Mouse (Mus musculus) ES-E14 (cell line): ENCODE measurements around the gene Tmprss6. TPM values are rescaled to one million over a fixed set of nuclear protein-coding genes. Genes with fewer than 3 reads are reported as not detected.

Experiments
- DNase-seq: peaks from one replicate; pipeline ENCODE4 v3.0.0-alpha.2; 2013; ENCODE audit warnings: low read depth, low spot score
- H3K27ac ChIP-seq: 2 replicates; pipeline ENCODE4 v1.5.1; 2012; ENCODE audit warnings: low read depth, mild to moderate bottlenecking, low read length, moderate library complexity, mixed read lengths; ENCODE audit not compliant: poor library complexity, insufficient read depth, severe bottlenecking
- H3K36me3 ChIP-seq: 2 replicates; pipeline ENCODE4 v1.6.1; 2012; ENCODE audit warnings: mild to moderate bottlenecking, low read length, moderate library complexity, mixed read lengths; ENCODE audit not compliant: control insufficient read depth, poor library complexity, insufficient read depth, severe bottlenecking
- H3K4me1 ChIP-seq, 2 experiments: fragments of 150-350 bp in 1 of 2; sonication (generic) in 1 of 2; 2 replicates each; pipeline ENCODE4 v1.6.1; 2012; ENCODE audit warnings: low read length in 2 of 2, mild to moderate bottlenecking in 1 of 2, mixed read lengths in 1 of 2; ENCODE audit not compliant: control insufficient read depth in 2 of 2, insufficient read depth in 2 of 2, poor library complexity in 1 of 2
- H3K4me3 ChIP-seq, 2 experiments: fragments of 150-350 bp in 1 of 2; sonication (generic) in 1 of 2; 2 replicates each; pipeline ENCODE4 v1.5.1; 2012; ENCODE audit warnings: low read length in 2 of 2, low read depth in 1 of 2, mild to moderate bottlenecking in 1 of 2, mixed read lengths in 1 of 2; ENCODE audit not compliant: insufficient read depth in 1 of 2, poor library complexity in 1 of 2, severe bottlenecking in 1 of 2
- H3K9ac ChIP-seq: 2 replicates; pipeline ENCODE4 v1.6.1; 2012; ENCODE audit warnings: low read depth, mild to moderate bottlenecking, low read length, mixed read lengths; ENCODE audit not compliant: poor library complexity, insufficient read depth, severe bottlenecking
- H3K9me3 ChIP-seq: fragments of 150-350 bp; sonication (generic); 2 replicates; pipeline ENCODE4 v1.6.1; 2012; ENCODE audit warnings: low read depth, mild to moderate bottlenecking, low read length; ENCODE audit not compliant: control insufficient read depth, insufficient read depth
- CHD2 ChIP-seq: IDR thresholded peaks from 2 replicates; pipeline ENCODE4 v1.6.1; 2014; ENCODE audit warnings: mild to moderate bottlenecking, low read depth, low read length, inconsistent platforms
- HCFC1 ChIP-seq: IDR thresholded peaks from 2 replicates; pipeline ENCODE4 v1.6.1; 2012; ENCODE audit warnings: low read length, inconsistent platforms, borderline replicate concordance; ENCODE audit not compliant: insufficient read depth
- MAFK ChIP-seq: IDR thresholded peaks from 2 replicates; pipeline ENCODE4 v1.6.1; 2014; ENCODE audit warnings: mild to moderate bottlenecking, low read depth, low read length, inconsistent platforms; ENCODE audit not compliant: insufficient read depth
- ZC3H11A ChIP-seq: IDR thresholded peaks from 2 replicates; pipeline ENCODE4 v1.6.1; 2012; ENCODE audit warnings: low read depth, mild to moderate bottlenecking, inconsistent platforms, low read length, borderline replicate concordance
- ZNF384 ChIP-seq: IDR thresholded peaks from 2 replicates; pipeline ENCODE4 v1.6.1; 2012; ENCODE audit warnings: low read depth, low read length, inconsistent platforms
- in situ Hi-C, 2 experiments: fragments of 600-800 bp; cut with MboI; formaldehyde crosslinking; loops; one replicate each; pipeline ENCODE4 v1.15.1; 2025; ENCODE audit warnings: low sequenced_read_pairs in 2 of 2, inconsistent platforms in 1 of 2; ENCODE audit not compliant: unreplicated experiment in 2 of 2
- total RNA-seq: library from RNA; depleted of rRNA; stranded (reverse); fragments of 300-350 nt; gene quantifications from 2 replicates; pipeline ENCODE4 v1.2.3, GENCODE M21; 2012

The Tmprss6 gene
- total RNA-seq, 1 experiment, result 0.49 TPM

DNA sequence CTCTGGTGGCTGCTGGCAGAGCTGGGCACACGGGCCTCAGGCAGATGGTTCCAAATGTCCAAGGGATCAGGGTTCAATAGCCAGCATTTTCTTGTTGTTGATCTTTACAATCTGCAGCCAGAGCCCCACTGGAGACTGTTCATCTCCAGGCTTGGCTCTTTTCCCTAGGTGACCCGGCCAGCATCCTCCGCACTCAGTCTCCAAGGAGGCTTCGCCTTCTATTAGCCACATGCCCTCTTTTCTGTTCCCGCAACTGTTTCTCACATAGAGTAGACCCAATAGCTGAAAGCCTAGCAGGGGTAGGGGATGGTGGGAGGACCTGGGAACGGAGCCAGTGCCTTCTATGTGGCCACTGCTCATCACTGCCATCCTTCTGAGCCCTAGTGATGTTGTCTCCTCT is 5.0 kb upstream of the Tmprss6 start:
- H3K9me3 ChIP-seq, result no peaks in the 10 kb centered on the region
- no peak overlapping the region for H3K4me3 ChIP-seq
- no peak overlapping the region for H3K9ac ChIP-seq
- no peak for TF ChIP-seq HCFC1
- no peak for TF ChIP-seq CHD2
- TF ChIP-seq ZC3H11A, result no peak
- no peak for TF ChIP-seq MAFK
- TF ChIP-seq ZNF384, result no peak
- no peak for DNase-seq
- H3K27ac ChIP-seq, result no peak overlapping the region
- no peaks in the 10 kb centered on the region for H3K36me3 ChIP-seq
- in situ Hi-C loops, result no loop called here
- H3K4me1 ChIP-seq, result no peaks in the 10 kb centered on the region

GRCm38 (mm10) chr15:78471902-78472301 is 3.5 kb upstream of the Tmprss6 start:
- in situ Hi-C loops, result no loop called here
- DNase-seq, result no peak
- Histone ChIP-seq H3K27ac (no peak overlapping the region), H3K4me3 (no peak overlapping the region), H3K4me1 (no peaks in the 10 kb centered on the region), H3K36me3 (no peaks in the 10 kb centered on the region), H3K9ac (no peak overlapping the region), H3K9me3 (no peaks in the 10 kb centered on the region)
- no peak for TF ChIP-seq ZC3H11A
- no peak for TF ChIP-seq MAFK
- TF ChIP-seq CHD2, result no peak
- TF ChIP-seq ZNF384, result no peak
- TF ChIP-seq HCFC1, result no peak

GRCm38 (mm10) chr15:78470495-78471276 is 2.3 kb upstream of the Tmprss6 start:
- TF ChIP-seq ZC3H11A (no peak), CHD2 (no peak), MAFK (no peak), ZNF384 (no peak), HCFC1 (no peak)
- no peak for DNase-seq
- no peak overlapping the region for H3K9ac ChIP-seq
- no peaks in the 10 kb centered on the region for H3K36me3 ChIP-seq
- in situ Hi-C loops, result no loop called here
- no peak overlapping the region for H3K4me3 ChIP-seq
- no peaks in the 10 kb centered on the region for H3K4me1 ChIP-seq
- H3K9me3 ChIP-seq, result no peaks in the 10 kb centered on the region
- H3K27ac ChIP-seq, result no peak overlapping the region

- Histone ChIP-seq H3K36me3 (no peaks in the 10 kb centered on the region), H3K27ac (no peak overlapping the region), H3K9me3 (no peaks in the 10 kb centered on the region), H3K9ac (no peak overlapping the region), H3K4me3 (no peak overlapping the region), H3K4me1 (no peaks in the 10 kb centered on the region)
- TF ChIP-seq ZNF384 (no peak), ZC3H11A (no peak), CHD2 (no peak), HCFC1 (no peak)
- no peak for DNase-seq
- in situ Hi-C loops, result no loop called here
These were observed 864 bp downstream of the Tmprss6 start for GRCm38 (mm10) chr15:78467570-78467969.

GRCm38 (mm10) chr15:78466809-78467208 is 1.6 kb downstream of the Tmprss6 start:
- H3K27ac ChIP-seq, result no peak overlapping the region
- in situ Hi-C loops, result no loop called here
- no peak for DNase-seq

More at GRCm38 (mm10) chr15:78466809-78467208, 1.6 kb downstream of the Tmprss6 start:
- Histone ChIP-seq H3K9ac (no peak overlapping the region), H3K36me3 (no peaks in the 10 kb centered on the region), H3K4me3 (no peak overlapping the region), H3K9me3 (no peaks in the 10 kb centered on the region), H3K4me1 (no peaks in the 10 kb centered on the region)
- TF ChIP-seq MAFK (no peak), ZNF384 (no peak), HCFC1 (no peak), CHD2 (no peak), ZC3H11A (no peak)
